10 mouse cellular contexts compared by ENCODE assay signal in the genomic region with DNA sequence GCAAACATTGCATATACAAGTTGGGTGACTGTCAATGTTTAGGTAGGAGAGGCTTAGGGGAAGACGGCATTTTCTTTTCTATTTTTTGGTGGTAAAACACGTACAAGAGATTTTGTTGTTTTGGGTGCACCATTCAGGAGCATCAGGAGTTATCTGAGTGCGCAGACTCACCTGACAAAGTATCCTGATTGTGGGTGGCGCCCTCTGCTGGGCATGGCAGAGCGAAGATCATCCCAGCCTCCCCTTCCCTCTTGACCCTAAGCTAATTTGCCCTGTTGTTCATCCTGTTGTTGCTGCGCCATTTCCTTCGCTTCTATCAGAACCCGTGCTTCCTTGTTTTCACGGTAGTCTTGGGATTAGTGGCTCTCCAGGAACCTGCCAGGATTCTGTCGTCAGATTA.
DNase-seq lines count a peak whose midpoint lies in the region; ATAC-seq and TF ChIP-seq lines count a peak whose summit lies in the region.
"Had no signal": no experiment of that assay in that cellular context is flagged by ENCODE, and none has a peak within 500 bp of the region (broad histone marks: within the 10 kb centered on the region; RNA-seq: fewer than 3 reads in every experiment).

No protein-coding gene starts in this region.

- 53% methylated on average over 10 of the region's 10 CpGs for WGBS in liver, adult 2 months
- 48% methylated on average over 10 of the region's 10 CpGs for WGBS in liver, embryonic 12.5 days (ENCODE audit: insufficient replicate concordance)
- 50% methylated on average over 10 of the region's 10 CpGs for WGBS in heart, embryonic 10.5 days

- 0 out of 2 replicates have a peak, but pooled peaks cover 5% of the 10 kb centered on the region for H3K9me3 ChIP-seq in liver, embryonic 12.5 days (replicated peaks)
- no peaks in the 10 kb centered on the region for H3K9me3 ChIP-seq in heart, embryonic 10.5 days

- H3K4me3 ChIP-seq in liver, adult 2 months (ENCODE audit: insufficient read depth, low read depth, low read length): no peak overlapping the region
- no peak overlapping the region for H3K4me3 ChIP-seq in liver, embryonic 12.5 days
- no peak overlapping the region for H3K4me3 ChIP-seq in heart, embryonic 10.5 days
- H3K4me3 ChIP-seq: neural tube, embryonic 13.5 days had no signal

- no peaks in the 10 kb centered on the region for H3K36me3 ChIP-seq in liver, adult 2 months (ENCODE audit: control insufficient read depth, insufficient read depth, low read length)
- no peaks in the 10 kb centered on the region for H3K36me3 ChIP-seq in liver, embryonic 12.5 days
- no peaks in the 10 kb centered on the region for H3K36me3 ChIP-seq in heart, embryonic 10.5 days
- H3K36me3 ChIP-seq: neural tube, embryonic 13.5 days had no signal

- no peak overlapping the region for H3K9ac ChIP-seq in liver, adult 2 months (ENCODE audit: low read depth, low read length)
- H3K9ac ChIP-seq in liver, embryonic 12.5 days: no peak overlapping the region
- H3K9ac ChIP-seq: neural tube, embryonic 13.5 days had no signal

- H3K27ac ChIP-seq in liver, adult 2 months (replicated peaks; ENCODE audit: insufficient read depth, low read depth, low read length): no peak overlapping the region
- no peak overlapping the region for H3K27ac ChIP-seq in liver, embryonic 12.5 days
- no peak overlapping the region for H3K27ac ChIP-seq in heart, embryonic 10.5 days
- H3K27ac ChIP-seq: neural tube, embryonic 13.5 days had no signal

- no peaks in the 10 kb centered on the region for H3K4me1 ChIP-seq in liver, adult 2 months (ENCODE audit: control insufficient read depth, insufficient read depth, low read length)
- H3K4me1 ChIP-seq in liver, embryonic 12.5 days: no peaks in the 10 kb centered on the region
- H3K4me1 ChIP-seq in heart, embryonic 10.5 days: no peaks in the 10 kb centered on the region
- H3K4me1 ChIP-seq: neural tube, embryonic 13.5 days had no signal

- no peaks in the 10 kb centered on the region for H3K79me2 ChIP-seq in liver, adult 2 months (ENCODE audit: control insufficient read depth, insufficient read depth, low read length)

- no peak for TF ChIP-seq POLR2A in liver, adult 2 months (IDR thresholded peaks at IDR 0.05; ENCODE audit: extremely low read depth, insufficient read depth, low read length)

- H3K27me3 ChIP-seq in liver, adult 2 months (ENCODE audit: control insufficient read depth, insufficient read depth, low read length): no peaks in the 10 kb centered on the region
- no peaks in the 10 kb centered on the region for H3K27me3 ChIP-seq in liver, embryonic 12.5 days (replicated peaks)
- H3K27me3 ChIP-seq in heart, embryonic 10.5 days (ENCODE audit: insufficient read depth, poor library complexity, severe bottlenecking): no peaks in the 10 kb centered on the region
- H3K27me3 ChIP-seq: neural tube, embryonic 13.5 days had no signal

- ATAC-seq in liver, embryonic 12.5 days: no peak

- no peak overlapping the region for H3K4me2 ChIP-seq in liver, embryonic 12.5 days
- H3K4me2 ChIP-seq: neural tube, embryonic 13.5 days had no signal

- TF ChIP-seq CTCF in liver, adult 2 months (IDR thresholded peaks at IDR 0.05; ENCODE audit: low read depth, low read length): peak; percentile 58; the same call in 1 of the 2 replicates

- peak; percentile 41 for DNase-seq in embryo, embryonic 10 days (ENCODE audit: low spot score)
- DNase-seq in embryo, embryonic 11 days: no peak
- no peak for DNase-seq in liver, adult 2 months (ENCODE audit: extremely low read depth, low read depth, low spot score)
- peak; percentile 67 for DNase-seq in ZHBTc4 (ENCODE audit: low read depth, low spot score)
- DNase-seq in thymus, postnatal 0 days (ENCODE audit: low spot score): peak; percentile 33
- DNase-seq in heart, embryonic 10.5 days (ENCODE audit: low spot score): no peak
- DNase-seq in layer of hippocampus, postnatal 36 days: no peak
- DNase-seq: kidney, adult 18-20 months had no signal

Comparison
In these comparisons a context has a peak if more than half of its experiments do, and no peak if none do; other contexts are left out.
1. DNase-seq: peak in embryo, embryonic 10 days (single experiment), ZHBTc4 (single experiment) and thymus, postnatal 0 days (single experiment); none in embryo, embryonic 11 days (single experiment), liver, adult 2 months (single experiment), heart, embryonic 10.5 days (single experiment) and layer of hippocampus, postnatal 36 days (0 of 2).